Mouse (Mus musculus): ENCODE measurements around the gene Olfr1453. TPM values are rescaled to one million over a fixed set of nuclear protein-coding genes. Genes with fewer than 3 reads are reported as not detected.
"Not testable (repeated sequence)": the region's sequence is repeated elsewhere in the genome, so short reads cannot be mapped to it uniquely, and the experiment has no call there.

The Olfr1453 gene
- total RNA-seq (2017) = not detected in 2 replicates

DNA sequence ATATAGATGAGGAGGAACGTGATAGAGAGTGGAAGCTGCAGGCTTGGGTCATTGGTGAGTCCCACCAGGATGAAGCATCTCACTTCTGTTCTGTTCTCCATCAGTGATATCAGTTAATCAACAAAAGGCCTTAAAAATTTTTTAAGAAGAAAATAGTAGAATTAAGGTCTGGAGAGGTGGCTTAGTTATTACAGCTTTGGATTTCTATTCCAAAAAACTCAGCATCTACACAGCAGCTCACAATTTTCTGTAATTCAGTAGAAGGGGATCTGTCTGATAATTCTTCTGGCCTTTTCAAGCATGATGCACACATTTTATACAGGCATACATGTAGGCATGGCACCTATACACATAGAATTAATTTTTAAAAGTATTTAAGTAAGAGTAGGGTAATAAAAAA, at the start of gene Olfr1453:
TSS of gene Olfr1453 (minus strand) at position 101 of the 400 bp plus-strand sequence.
- ATAC-seq (replicated peaks; ENCODE audit: low read depth, poor library complexity, severe bottlenecking) = no peak

GRCm38 (mm10) chr19:13060310-13060709, 32.2 kb upstream of the Olfr1453 start, which contains the start of gene Olfr1454:
Gene Olfr1454, plus strand, starts transcription at chr19:13060610.
- no peak for ATAC-seq (replicated peaks; ENCODE audit: low read depth, poor library complexity, severe bottlenecking)

DNA sequence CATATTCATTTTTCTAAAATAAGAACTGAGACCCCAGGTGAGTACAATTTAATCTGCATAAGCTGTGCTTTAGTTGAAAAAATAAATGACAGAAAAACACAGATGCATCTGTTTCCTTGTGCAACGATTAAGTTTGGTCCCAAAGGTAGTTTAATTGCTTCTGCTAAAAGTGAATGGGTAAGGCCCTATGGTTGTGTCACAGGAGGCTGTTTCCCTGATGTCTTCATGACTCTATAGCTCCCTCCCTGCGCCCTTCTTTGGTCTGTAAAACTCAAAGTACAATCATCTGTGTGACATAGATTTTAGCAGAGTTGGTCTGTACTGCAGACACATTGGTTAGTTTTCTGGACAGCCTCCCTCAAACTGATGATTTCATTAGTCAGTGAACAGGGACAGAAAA, 33.4 kb downstream of the Olfr1453 start, which contains the start of gene Olfr1451:
TSS of gene Olfr1451 (plus strand) at position 301 of the 400 bp plus-strand sequence.
- no peak for ATAC-seq (replicated peaks; ENCODE audit: low read depth, poor library complexity, severe bottlenecking)

- not testable (repeated sequence) for ATAC-seq (replicated peaks; ENCODE audit: low read depth, poor library complexity, severe bottlenecking)
Measured at GRCm38 (mm10) chr19:12992316-12992715, 35.8 kb downstream of the Olfr1453 start.

Other genes with a start within 250 kb of the Olfr1453 start
- gene Zfp91, start 232.2 kb downstream of the Olfr1453 start, total RNA-seq (2017) = 124 and 125 TPM in 2 replicates
- gene Lpxn, start 232.1 kb downstream of the Olfr1453 start, total RNA-seq (2017) = 1.6 and 4.3 TPM in 2 replicates
- gene Gm5244, start 181.6 kb downstream of the Olfr1453 start, total RNA-seq (2017) = not detected in 2 replicates
- gene Olfr1444, start 171.0 kb downstream of the Olfr1453 start, total RNA-seq (2017) = not detected in 2 replicates
- gene Olfr1445, start 144.5 kb downstream of the Olfr1453 start, total RNA-seq (2017) = not detected in 2 replicates
- gene Olfr1446, start 134.8 kb downstream of the Olfr1453 start, total RNA-seq (2017) = not detected in 2 replicates
- gene Olfr1447, start 124.6 kb downstream of the Olfr1453 start, total RNA-seq (2017) = not detected in 2 replicates
- not detected in 2 replicates for gene Olfr1448, start 103.9 kb downstream of the Olfr1453 start, total RNA-seq (2017)
- not detected in 2 replicates for gene Olfr1449, start 97.5 kb downstream of the Olfr1453 start, total RNA-seq (2017)
- not detected in 2 replicates for gene Olfr1450, start 78.1 kb downstream of the Olfr1453 start, total RNA-seq (2017)
- gene Olfr1451, start 33.3 kb downstream of the Olfr1453 start, total RNA-seq (2017) = not detected in 2 replicates
- not detected in 2 replicates for gene Olfr1454, start 32.3 kb upstream of the Olfr1453 start, total RNA-seq (2017)
- not detected in 2 replicates for gene Olfr1457, start 69.6 kb upstream of the Olfr1453 start, total RNA-seq (2017)
- gene Olfr1458, start 78.4 kb upstream of the Olfr1453 start, total RNA-seq (2017) = not detected in 2 replicates
- not detected in 2 replicates for gene Olfr1459, start 121.2 kb upstream of the Olfr1453 start, total RNA-seq (2017)
- gene Olfr1461, start 134.7 kb upstream of the Olfr1453 start, total RNA-seq (2017) = not detected in 2 replicates
- gene Olfr1462, start 157.4 kb upstream of the Olfr1453 start, total RNA-seq (2017) = not detected in 2 replicates
- not detected in 2 replicates for gene Olfr1463, start 203.0 kb upstream of the Olfr1453 start, total RNA-seq (2017)